9 mouse cellular contexts compared by ENCODE assay signal in genomic region chr7:24594309-24594803, GRCm38 (mm10). TPM values are rescaled to one million over a fixed set of nuclear protein-coding genes. Genes with fewer than 3 reads are reported as not detected.
DNase-seq lines count a peak whose midpoint lies in the region; ATAC-seq and TF ChIP-seq lines count a peak whose summit lies in the region.
"Had no signal": no experiment of that assay in that cellular context is flagged by ENCODE, and none has a peak within 500 bp of the region (broad histone marks: within the 10 kb centered on the region; RNA-seq: fewer than 3 reads in every experiment).

No protein-coding gene starts in this region.

- no peak for ATAC-seq in embryonic facial prominence, embryonic 13.5 days (ENCODE audit: insufficient number of reproducible peaks, insufficient read depth, low FRiP score, low TSS enrichment, low read depth)
- peak; percentile 2; the same call in 1 of the 2 replicates for ATAC-seq in neural tube, embryonic 14.5 days (ENCODE audit: low read depth)

- no peak for TF ChIP-seq POLR2A in lung, adult 2 months (IDR thresholded peaks at IDR 0.05; ENCODE audit: borderline replicate concordance, extremely low read depth, low read depth, low read length)

- H3K9me3 ChIP-seq in embryonic facial prominence, embryonic 13.5 days = no peaks in the 10 kb centered on the region
- H3K9me3 ChIP-seq in neural tube, embryonic 14.5 days (ENCODE audit: control insufficient read depth, low read length) = no peaks in the 10 kb centered on the region

- H3K36me3 ChIP-seq in embryonic facial prominence, embryonic 13.5 days = no peaks in the 10 kb centered on the region
- H3K36me3 ChIP-seq in neural tube, embryonic 14.5 days (ENCODE audit: control insufficient read depth, insufficient read depth, low read length) = no peaks in the 10 kb centered on the region

- DNase-seq in lung, adult 2 months = no peak
- no peak for DNase-seq in lung, postnatal 25 days (ENCODE audit: low spot score)
- peak; percentile 32 for DNase-seq in kidney, postnatal 10 days
- DNase-seq in urinary bladder, adult 18-20 months (ENCODE audit: low spot score in 2 of 2) = no peak
- no peak for DNase-seq in layer of hippocampus, adult 18-20 months (ENCODE audit: low spot score in 2 of 2)
- no peak for DNase-seq in left cerebral cortex, postnatal 10 days (ENCODE audit: extremely low spot score in 1 of 2, low spot score in 2 of 2)

- no peak for TF ChIP-seq CTCF in lung, adult 2 months (IDR thresholded peaks at IDR 0.05; ENCODE audit: insufficient read depth, low read length)

- intact Hi-C loops in left cerebral cortex, postnatal 10 days (cut with DNase I) = loop anchor here (10.0 kb wide), 1 partner anchor 370 kb away; no protein-coding TSS in a partner anchor

- H3K27ac ChIP-seq in embryonic facial prominence, embryonic 13.5 days = no peak overlapping the region
- no peak overlapping the region for H3K27ac ChIP-seq in neural tube, embryonic 14.5 days (ENCODE audit: low read depth, low read length)

- H3K27me3 ChIP-seq in embryonic facial prominence, embryonic 13.5 days = peaks cover 12% of the 10 kb centered on the region
- 0 out of 2 replicates have a peak, but pooled peaks cover 2% of the 10 kb centered on the region for H3K27me3 ChIP-seq in neural tube, embryonic 14.5 days (ENCODE audit: control insufficient read depth, insufficient read depth, low read length)

- H3K9ac ChIP-seq in embryonic facial prominence, embryonic 13.5 days = peak overlapping the region; percentile 80
- peak overlapping the region; percentile 56; the same call in 1 of the 2 replicates for H3K9ac ChIP-seq in neural tube, embryonic 14.5 days (replicated peaks; ENCODE audit: low read depth, low read length)

- H3K4me3 ChIP-seq in lung, adult 2 months (replicated peaks; ENCODE audit: extremely low read depth, low read depth, low read length) = peak overlapping the region; percentile 77
- peak overlapping the region; percentile 76 for H3K4me3 ChIP-seq in embryonic facial prominence, embryonic 13.5 days
- H3K4me3 ChIP-seq in neural tube, embryonic 14.5 days (ENCODE audit: low read depth, low read length) = peak overlapping the region; percentile 44

- WGBS in lung, adult 2 months = 12% methylated on average over 13 of the region's 13 CpGs
- 3% methylated on average over 13 of the region's 13 CpGs for WGBS in embryonic facial prominence, embryonic 13.5 days
- WGBS in neural tube, embryonic 14.5 days = 3% methylated on average over 13 of the region's 13 CpGs

- H3K4me1 ChIP-seq in lung, adult 2 months (ENCODE audit: control insufficient read depth, insufficient read depth, low read length) = no peaks in the 10 kb centered on the region; the same call in 1 of the 2 replicates
- peaks cover 14% of the 10 kb centered on the region for H3K4me1 ChIP-seq in embryonic facial prominence, embryonic 13.5 days
- peaks cover 3% of the 10 kb centered on the region; the same call in 1 of the 2 replicates for H3K4me1 ChIP-seq in neural tube, embryonic 14.5 days (ENCODE audit: control insufficient read depth, insufficient read depth, low read length)

- H3K4me2 ChIP-seq in embryonic facial prominence, embryonic 13.5 days = peak overlapping the region; percentile 79
- H3K4me2 ChIP-seq in neural tube, embryonic 14.5 days (ENCODE audit: low read depth, low read length) = peak overlapping the region; percentile 51

RNA-seq across cellular contexts. Expression of gene Zfp575, which starts 6.9 kb away (rescaled TPM):
- polyA plus RNA-seq in lung, adult 2 months (2012; rRNA removed) = 0.16 and 0.27 TPM in 2 replicates
- polyA plus RNA-seq in embryonic facial prominence, embryonic 13.5 days (2015; fragmentation: Nextera tagmentation; extraction: Ambion mirVana) = 7.0 and 7.3 TPM in 2 replicates
- 8.5 and 9.4 TPM in 2 replicates for polyA plus RNA-seq in neural tube, embryonic 14.5 days (2014; fragmentation: Nextera tagmentation; extraction: Ambion mirVana)
- 1 to 10 TPM; 5.7 TPM for total RNA-seq in layer of hippocampus, adult 18-20 months (2021)
- total RNA-seq in left cerebral cortex, postnatal 10 days (2021) = 1 to 10 TPM; 7.7 to 8.3 TPM
- total RNA-seq: megakaryocyte-erythroid progenitor cell, adult 5-6 weeks had no signal

RNA-seq across cellular contexts. Expression of gene Ethe1, which starts 7.0 kb away (rescaled TPM):
- polyA plus RNA-seq in lung, adult 2 months (2012; rRNA removed) = 20.2 and 24.5 TPM in 2 replicates
- 24.0 and 26.0 TPM in 2 replicates for polyA plus RNA-seq in embryonic facial prominence, embryonic 13.5 days (2015; fragmentation: Nextera tagmentation; extraction: Ambion mirVana)
- 26.4 and 27.9 TPM in 2 replicates for polyA plus RNA-seq in neural tube, embryonic 14.5 days (2014; fragmentation: Nextera tagmentation; extraction: Ambion mirVana)
- total RNA-seq in layer of hippocampus, adult 18-20 months (2021) = 10 to 100 TPM; 11.8 to 13.3 TPM
- total RNA-seq in left cerebral cortex, postnatal 10 days (2021) = 10 to 100 TPM; 11.9 to 13.0 TPM

RNA-seq across cellular contexts. Expression of gene Phldb3, which starts 16.2 kb away (rescaled TPM):
- 3.6 and 5.9 TPM in 2 replicates for polyA plus RNA-seq in lung, adult 2 months (2012; rRNA removed)
- polyA plus RNA-seq in embryonic facial prominence, embryonic 13.5 days (2015; fragmentation: Nextera tagmentation; extraction: Ambion mirVana) = 0.37 and 0.65 TPM in 2 replicates
- polyA plus RNA-seq in neural tube, embryonic 14.5 days (2014; fragmentation: Nextera tagmentation; extraction: Ambion mirVana) = not detected in 2 replicates
- total RNA-seq in layer of hippocampus, adult 18-20 months (2021) = under 1 TPM; 0.17 to 0.63 TPM
- under 1 TPM; 0.41 to 0.54 TPM for total RNA-seq in left cerebral cortex, postnatal 10 days (2021)

RNA-seq across cellular contexts. Expression of gene Lypd3, which starts 42.0 kb away (rescaled TPM):
- polyA plus RNA-seq in lung, adult 2 months (2012; rRNA removed) = 0.07 and 63.0 TPM in 2 replicates
- polyA plus RNA-seq in embryonic facial prominence, embryonic 13.5 days (2015; fragmentation: Nextera tagmentation; extraction: Ambion mirVana) = 13.7 and 16.0 TPM in 2 replicates
- 0.16 TPM in 1 of 2 replicates, not detected in the other for polyA plus RNA-seq in neural tube, embryonic 14.5 days (2014; fragmentation: Nextera tagmentation; extraction: Ambion mirVana)
- 1 to 10 TPM in 1 of 2 experiments, under 1 TPM in 1; 0.57 to 1.3 TPM for total RNA-seq in layer of hippocampus, adult 18-20 months (2021)
- under 1 TPM; 0.47 to 0.57 TPM for total RNA-seq in left cerebral cortex, postnatal 10 days (2021)
- total RNA-seq: megakaryocyte-erythroid progenitor cell, adult 5-6 weeks had no signal

RNA-seq across cellular contexts. Expression of gene Xrcc1, which starts 48.3 kb away (rescaled TPM):
- 36.9 and 40.5 TPM in 2 replicates for polyA plus RNA-seq in lung, adult 2 months (2012; rRNA removed)
- polyA plus RNA-seq in embryonic facial prominence, embryonic 13.5 days (2015; fragmentation: Nextera tagmentation; extraction: Ambion mirVana) = 127 and 147 TPM in 2 replicates
- polyA plus RNA-seq in neural tube, embryonic 14.5 days (2014; fragmentation: Nextera tagmentation; extraction: Ambion mirVana) = 54.1 and 57.4 TPM in 2 replicates
- 10 to 100 TPM; 36.8 to 43.4 TPM for total RNA-seq in layer of hippocampus, adult 18-20 months (2021)
- 10 to 100 TPM; 32.5 to 41.2 TPM for total RNA-seq in left cerebral cortex, postnatal 10 days (2021)
